Mouse (Mus musculus) neural tube, embryonic 12.5 days (tissue): ENCODE results near the gene Rassf7. TPM values are rescaled to one million over a fixed set of nuclear protein-coding genes. Genes with fewer than 3 reads are reported as not detected.
A peak's percentile ranks its signal among the peaks of the same experiment; 100 is the strongest.

Experiments
- ATAC-seq: fragments of 200-750 bp; cut with Nextera tagmentation; 2 replicates; pipeline ENCODE4 v1.8.0; 2017; ENCODE audit warnings: low read depth, mild to moderate bottlenecking, moderate TSS enrichment, moderate library complexity; ENCODE audit not compliant: low FRiP score
- H3K27ac ChIP-seq: fragments of 300-500 bp; sonication (generic); 2 replicates; pipeline ENCODE4 v1.5.1; 2016
- H3K27me3 ChIP-seq: fragments of 300-500 bp; sonication (generic); replicated peaks from 2 replicates; pipeline ENCODE4 v1.6.1; 2016; ENCODE audit warnings: mild to moderate bottlenecking
- H3K36me3 ChIP-seq: fragments of 300-500 bp; sonication (generic); 2 replicates; pipeline ENCODE4 v1.6.1; 2016; ENCODE audit warnings: mild to moderate bottlenecking
- H3K4me1 ChIP-seq: fragments of 300-500 bp; sonication (generic); 2 replicates; pipeline ENCODE4 v1.6.1; 2016
- H3K4me2 ChIP-seq: fragments of 300-500 bp; sonication (generic); replicated peaks from 2 replicates; pipeline ENCODE4 v1.6.1; 2016; ENCODE audit warnings: mild to moderate bottlenecking
- H3K4me3 ChIP-seq: fragments of 300-500 bp; sonication (generic); 2 replicates; pipeline ENCODE4 v1.5.1; 2016
- H3K9ac ChIP-seq: fragments of 300-500 bp; sonication (generic); 2 replicates; pipeline ENCODE4 v1.6.1; 2016; ENCODE audit warnings: mild to moderate bottlenecking
- H3K9me3 ChIP-seq: fragments of 300-500 bp; sonication (generic); 2 replicates; pipeline ENCODE4 v1.6.1; 2016; ENCODE audit warnings: mild to moderate bottlenecking
- WGBS: fragments of 180-500 bp; shearing (Covaris S2); methylation state at CpG from one replicate; pipeline ENCODE4 v1.1.7; 2016; 5-methylcytosine and 5-hydroxymethylcytosine counted together
- polyA plus RNA-seq: library from polyadenylated mRNA; unstranded; fragments of >200 nt; fragmentation: Nextera tagmentation; extraction: Ambion mirVana; gene quantifications from 2 replicates; pipeline ENCODE4 v1.2.1, GENCODE M21; 2016

Rassf7 gene
- polyA plus RNA-seq, 1 experiment from 2014 or later: 38.7 TPM

DNA sequence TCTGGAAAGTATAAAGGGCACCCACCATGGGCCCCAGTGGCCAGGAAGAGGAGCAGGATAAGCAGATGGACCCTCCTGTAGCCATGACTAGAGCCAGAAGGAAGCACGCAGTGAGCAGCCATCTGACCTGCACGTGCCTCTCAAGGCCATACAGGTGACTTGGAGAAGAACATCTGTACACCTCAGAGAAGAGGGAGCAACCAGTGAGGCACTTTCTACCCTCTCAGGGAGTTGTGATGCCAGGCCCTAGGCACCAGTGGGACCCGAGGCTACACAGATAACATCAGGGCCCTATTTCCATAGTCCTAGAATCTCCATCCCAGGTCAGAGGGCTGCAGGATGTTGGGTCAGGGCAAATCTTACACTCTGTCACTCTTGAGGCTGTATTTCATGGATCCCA lies 25.4 kb upstream of the Rassf7 start:
- Histone ChIP-seq H3K9me3 (no peaks in the 10 kb centered on the region), H3K9ac (no peak overlapping the region), H3K4me3 (no peak overlapping the region), H3K27ac (no peak overlapping the region), H3K27me3 (no peaks in the 10 kb centered on the region), H3K36me3 (peaks cover 37% of the 10 kb centered on the region), H3K4me1 (peaks cover 17% of the 10 kb centered on the region), H3K4me2 (no peak overlapping the region)
- no peak for ATAC-seq
- WGBS: 92% methylated on average over 3 of the region's 3 CpGs

GRCm38 (mm10) chr7:141191036-141191435 lies 24.6 kb upstream of the Rassf7 start:
- no peak for ATAC-seq
- peaks cover 37% of the 10 kb centered on the region for H3K36me3 ChIP-seq
- H3K4me2 ChIP-seq: no peak overlapping the region
- H3K27ac ChIP-seq: no peak overlapping the region
- WGBS: 86% methylated on average over 14 of the region's 14 CpGs
- H3K4me1 ChIP-seq: peaks cover 21% of the 10 kb centered on the region
- H3K4me3 ChIP-seq: no peak overlapping the region
- H3K9me3 ChIP-seq: no peaks in the 10 kb centered on the region
- no peaks in the 10 kb centered on the region for H3K27me3 ChIP-seq
- H3K9ac ChIP-seq: no peak overlapping the region

- no peaks in the 10 kb centered on the region for H3K27me3 ChIP-seq
- H3K9me3 ChIP-seq: no peaks in the 10 kb centered on the region
- H3K4me1 ChIP-seq: peaks cover 21% of the 10 kb centered on the region
- 93% methylated on average over 24 of the region's 24 CpGs for WGBS
- H3K9ac ChIP-seq: peak overlapping the region; percentile 93
- no peak overlapping the region for H3K4me3 ChIP-seq
- peaks cover 37% of the 10 kb centered on the region for H3K36me3 ChIP-seq
- no peak overlapping the region for H3K27ac ChIP-seq
- peak overlapping the region; percentile 97 for H3K4me2 ChIP-seq
- ATAC-seq: no peak
These were observed 23.6 kb upstream of the Rassf7 start for GRCm38 (mm10) chr7:141191796-141192685.

GRCm38 (mm10) chr7:141192776-141193347 lies 22.8 kb upstream of the Rassf7 start:
- H3K9ac ChIP-seq: peak overlapping the region; percentile 93
- H3K27ac ChIP-seq: peak overlapping the region; percentile 38; the same call in 1 of the 2 replicates
- peak overlapping the region; percentile 97 for H3K4me2 ChIP-seq
- H3K4me1 ChIP-seq: peaks cover 21% of the 10 kb centered on the region
- H3K4me3 ChIP-seq: peak overlapping the region; percentile 90
- no peaks in the 10 kb centered on the region for H3K9me3 ChIP-seq
- no peaks in the 10 kb centered on the region for H3K27me3 ChIP-seq
- ATAC-seq: peak; percentile 0; the same call in 1 of the 2 replicates
- H3K36me3 ChIP-seq: peaks cover 37% of the 10 kb centered on the region
- WGBS: 28% methylated on average over 12 of the region's 12 CpGs

DNA sequence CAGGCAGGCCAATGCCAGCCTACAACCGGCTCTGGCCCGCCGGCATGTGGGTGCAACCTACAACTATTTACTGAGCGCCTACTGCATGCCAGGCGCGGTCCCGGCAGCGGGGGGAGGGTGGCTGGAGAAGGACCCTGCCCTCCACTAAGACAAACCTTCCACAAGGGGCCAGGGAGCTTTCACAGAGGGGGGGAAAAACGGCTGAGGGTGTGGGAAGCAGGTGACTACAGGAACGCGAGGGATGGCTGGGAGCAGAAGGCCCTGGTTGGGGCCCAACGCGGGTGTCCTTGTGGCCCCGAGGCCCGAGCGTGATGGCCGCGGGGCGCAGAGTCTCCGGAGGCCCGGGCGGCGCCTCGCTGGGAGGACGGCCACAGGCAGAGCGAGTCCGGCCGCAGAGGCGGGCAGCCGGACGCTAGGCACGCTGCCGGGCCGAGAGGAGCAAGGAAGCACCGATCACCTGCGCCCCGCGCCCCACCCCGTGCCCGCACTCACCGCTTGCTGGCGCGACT lies 22.3 kb upstream of the Rassf7 start:
- Histone ChIP-seq H3K4me3 (peak overlapping the region; percentile 90), H3K36me3 (peaks cover 35% of the 10 kb centered on the region), H3K27me3 (no peaks in the 10 kb centered on the region), H3K27ac (peak overlapping the region; percentile 50; the same call in 1 of the 2 replicates), H3K9me3 (no peaks in the 10 kb centered on the region), H3K9ac (peak overlapping the region; percentile 93), H3K4me1 (peaks cover 21% of the 10 kb centered on the region), H3K4me2 (peak overlapping the region; percentile 97)
- WGBS: 1% methylated on average over 37 of the region's 43 CpGs
- ATAC-seq: peak; percentile 10; the same call in 1 of the 2 replicates

DNA sequence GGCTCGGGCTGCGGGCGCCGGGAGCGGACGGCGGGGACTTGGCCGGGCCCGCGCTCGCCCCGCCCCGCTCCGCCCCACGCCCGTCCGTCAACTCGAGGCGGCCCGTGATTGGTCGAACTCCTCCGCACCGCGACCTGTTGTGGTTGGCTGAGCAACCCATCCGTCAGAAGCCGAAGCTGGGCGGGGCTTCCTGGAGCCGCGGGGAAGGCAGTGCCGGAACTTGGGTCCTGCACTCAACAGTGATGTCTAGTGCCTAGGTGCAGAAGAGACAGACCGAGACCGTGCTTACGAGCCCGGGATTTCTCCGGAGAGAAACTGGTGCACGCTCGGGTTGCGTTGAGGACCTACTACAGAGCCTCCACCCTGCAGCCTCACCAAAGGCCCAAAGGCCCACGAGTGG lies 21.7 kb upstream of the Rassf7 start, which contains the start of the genes Hras and Lrrc56:
Hras (minus strand) TSS at position 58 of the 400 bp plus-strand sequence.
Lrrc56 (plus strand) TSS at position 210 of the 400 bp plus-strand sequence.
- peak within 1 kb of the TSS; percentile 93 for H3K9ac ChIP-seq
- H3K27me3 ChIP-seq: no peaks in the 10 kb centered on the region
- peak within 1 kb of the TSS; percentile 90 for H3K4me3 ChIP-seq
- ATAC-seq: peak; percentile 94
- peak within 1 kb of the TSS; percentile 50 for H3K27ac ChIP-seq
- H3K9me3 ChIP-seq: no peaks in the 10 kb centered on the region
- WGBS: under 1% methylated on average over 39 of the region's 39 CpGs
- H3K4me1 ChIP-seq: peaks cover 21% of the 10 kb centered on the region
- peaks cover 33% of the 10 kb centered on the region for H3K36me3 ChIP-seq
- peak within 1 kb of the TSS; percentile 97 for H3K4me2 ChIP-seq

- peak overlapping the region; percentile 90 for H3K4me3 ChIP-seq
- no peak for ATAC-seq
- WGBS: under 1% methylated on average over 23 of the region's 23 CpGs
- peak overlapping the region; percentile 97 for H3K4me2 ChIP-seq
- no peaks in the 10 kb centered on the region for H3K9me3 ChIP-seq
- peaks cover 29% of the 10 kb centered on the region for H3K36me3 ChIP-seq
- peaks cover 21% of the 10 kb centered on the region for H3K4me1 ChIP-seq
- H3K27me3 ChIP-seq: no peaks in the 10 kb centered on the region
- H3K9ac ChIP-seq: peak overlapping the region; percentile 58
- H3K27ac ChIP-seq: peak overlapping the region; percentile 42
These were observed 21.3 kb upstream of the Rassf7 start for GRCm38 (mm10) chr7:141194409-141194808.

DNA sequence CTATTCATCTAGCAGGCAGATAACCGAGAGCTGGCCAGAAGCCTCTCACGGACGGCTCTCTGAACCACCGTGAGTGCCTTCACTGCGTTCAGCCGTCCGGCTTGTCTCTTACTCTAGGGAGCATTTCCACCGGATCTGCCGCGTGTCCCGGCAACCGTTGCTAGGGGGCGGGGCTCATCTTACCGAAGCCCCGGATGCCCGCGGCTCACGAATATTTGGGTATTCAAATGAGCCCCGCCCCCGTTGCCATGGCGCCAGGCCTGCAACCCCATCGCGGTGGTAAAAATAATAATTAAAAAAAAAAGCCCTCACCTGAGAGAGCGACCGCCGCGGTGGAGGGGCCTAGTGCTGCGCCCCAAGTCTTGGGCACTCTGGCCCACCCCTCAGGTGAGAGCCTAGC lies 20.8 kb upstream of the Rassf7 start:
- no peaks in the 10 kb centered on the region for H3K9me3 ChIP-seq
- WGBS: under 1% methylated on average over 28 of the region's 28 CpGs
- H3K27me3 ChIP-seq: no peaks in the 10 kb centered on the region
- peak overlapping the region; percentile 58 for H3K9ac ChIP-seq
- H3K36me3 ChIP-seq: peaks cover 25% of the 10 kb centered on the region
- H3K4me2 ChIP-seq: peak overlapping the region; percentile 97
- 0 out of 2 replicates have a peak overlapping the region, but pooled peaks have one; percentile 42 for H3K27ac ChIP-seq
- peak overlapping the region; percentile 90 for H3K4me3 ChIP-seq
- H3K4me1 ChIP-seq: peaks cover 21% of the 10 kb centered on the region
- ATAC-seq: peak; percentile 25

- no peak for ATAC-seq
- H3K9me3 ChIP-seq: no peaks in the 10 kb centered on the region
- WGBS: 94% methylated on average over 2 of the region's 2 CpGs
- peak overlapping the region; percentile 97 for H3K4me2 ChIP-seq
- H3K4me1 ChIP-seq: peaks cover 21% of the 10 kb centered on the region
- H3K27me3 ChIP-seq: no peaks in the 10 kb centered on the region
- no peak overlapping the region for H3K4me3 ChIP-seq
- no peak overlapping the region for H3K27ac ChIP-seq
- H3K36me3 ChIP-seq: peaks cover 15% of the 10 kb centered on the region
- no peak overlapping the region for H3K9ac ChIP-seq
These were observed 19.9 kb upstream of the Rassf7 start for GRCm38 (mm10) chr7:141195754-141196153.

- H3K4me2 ChIP-seq: no peak overlapping the region
- no peak overlapping the region for H3K4me3 ChIP-seq
- peaks cover 5% of the 10 kb centered on the region for H3K36me3 ChIP-seq
- WGBS: 90% methylated on average over 8 of the region's 8 CpGs
- no peak overlapping the region for H3K27ac ChIP-seq
- H3K27me3 ChIP-seq: no peaks in the 10 kb centered on the region
- no peak for ATAC-seq
- H3K4me1 ChIP-seq: peaks cover 20% of the 10 kb centered on the region
- H3K9ac ChIP-seq: no peak overlapping the region
- no peaks in the 10 kb centered on the region for H3K9me3 ChIP-seq
These were observed 18.9 kb upstream of the Rassf7 start for GRCm38 (mm10) chr7:141196619-141197282.

DNA sequence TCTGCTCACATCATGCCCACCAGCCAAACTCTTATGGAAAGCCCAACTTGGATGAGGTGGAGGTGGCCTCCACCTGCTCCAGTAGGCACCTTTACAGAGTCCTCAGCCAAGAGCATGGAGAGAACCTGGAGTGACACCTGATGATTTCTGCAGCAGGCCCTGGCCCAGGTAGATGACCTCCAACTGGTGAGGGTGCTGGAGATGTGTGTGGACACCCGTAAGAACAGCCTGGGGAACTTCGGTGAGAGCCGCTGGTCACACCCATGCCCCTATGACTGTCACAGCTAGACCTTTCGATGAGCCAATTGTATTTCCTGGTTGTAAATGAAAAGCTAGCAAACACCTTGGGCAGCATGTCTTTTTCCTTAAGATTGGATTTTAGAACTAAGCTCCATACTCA lies 17.5 kb upstream of the Rassf7 start:
- no peak overlapping the region for H3K4me3 ChIP-seq
- no peaks in the 10 kb centered on the region for H3K27me3 ChIP-seq
- no peaks in the 10 kb centered on the region for H3K9me3 ChIP-seq
- 93% methylated on average over 4 of the region's 4 CpGs for WGBS
- no peaks in the 10 kb centered on the region for H3K36me3 ChIP-seq
- ATAC-seq: no peak
- H3K9ac ChIP-seq: no peak overlapping the region
- H3K4me1 ChIP-seq: peaks cover 7% of the 10 kb centered on the region
- no peak overlapping the region for H3K4me2 ChIP-seq
- no peak overlapping the region for H3K27ac ChIP-seq

DNA sequence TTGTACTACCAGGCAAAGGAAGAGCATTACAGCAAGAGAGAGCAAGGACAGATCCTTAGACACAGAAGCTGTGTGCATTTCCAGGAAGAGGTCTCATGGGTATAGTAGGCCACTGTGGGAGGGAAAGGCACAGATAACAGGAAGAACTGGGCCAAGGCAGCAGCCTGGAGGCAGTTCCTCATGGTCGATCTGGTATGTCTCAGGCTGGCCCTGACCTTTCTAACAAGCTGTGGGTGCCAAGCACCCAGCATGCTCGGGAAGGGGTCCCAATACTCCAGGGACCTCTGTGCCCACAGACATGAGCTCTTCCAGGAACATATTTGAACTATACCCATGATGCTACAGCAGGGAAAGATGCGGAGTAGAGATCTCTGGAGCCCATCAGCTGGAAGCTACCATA lies 11.1 kb upstream of the Rassf7 start:
- no peak for ATAC-seq
- Histone ChIP-seq H3K9ac (no peak overlapping the region), H3K9me3 (no peaks in the 10 kb centered on the region), H3K27ac (no peak overlapping the region), H3K4me1 (no peaks in the 10 kb centered on the region), H3K27me3 (no peaks in the 10 kb centered on the region), H3K36me3 (no peaks in the 10 kb centered on the region), H3K4me3 (no peak overlapping the region), H3K4me2 (no peak overlapping the region)
- WGBS: 77% methylated on average over 3 of the region's 3 CpGs
